Mouse (Mus musculus): ENCODE measurements around the gene Gbp2b. TPM values are rescaled to one million over a fixed set of nuclear protein-coding genes. Genes with fewer than 3 reads are reported as not detected.
"Not testable (repeated sequence)": the region's sequence is repeated elsewhere in the genome, so short reads cannot be mapped to it uniquely, and the experiment has no call there.

Gbp2b gene
- total RNA-seq, 2 experiments from 2014 or later: not detected

DNA sequence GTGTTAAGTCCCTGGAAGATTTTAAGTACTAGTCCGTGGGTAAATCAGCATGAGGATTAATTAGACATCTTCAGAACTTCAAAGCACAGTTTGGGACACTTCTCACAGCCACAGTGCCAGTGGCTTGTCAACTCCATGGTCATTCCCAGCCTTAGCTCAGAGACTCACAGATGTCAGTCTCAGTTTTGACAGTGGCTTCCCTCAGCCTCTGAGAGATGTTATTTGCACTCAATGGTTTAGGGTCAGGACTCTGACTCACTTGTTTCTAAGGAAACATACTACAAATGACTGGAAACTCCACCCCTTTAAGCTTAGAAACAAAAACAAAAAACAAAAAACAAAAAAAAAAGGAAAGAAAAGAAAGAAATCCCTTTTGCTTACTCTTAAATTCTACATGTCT lies 25.0 kb downstream of the Gbp2b start:
- no peak for ATAC-seq (replicated peaks; ENCODE audit: low FRiP score, poor library complexity, severe bottlenecking)

DNA sequence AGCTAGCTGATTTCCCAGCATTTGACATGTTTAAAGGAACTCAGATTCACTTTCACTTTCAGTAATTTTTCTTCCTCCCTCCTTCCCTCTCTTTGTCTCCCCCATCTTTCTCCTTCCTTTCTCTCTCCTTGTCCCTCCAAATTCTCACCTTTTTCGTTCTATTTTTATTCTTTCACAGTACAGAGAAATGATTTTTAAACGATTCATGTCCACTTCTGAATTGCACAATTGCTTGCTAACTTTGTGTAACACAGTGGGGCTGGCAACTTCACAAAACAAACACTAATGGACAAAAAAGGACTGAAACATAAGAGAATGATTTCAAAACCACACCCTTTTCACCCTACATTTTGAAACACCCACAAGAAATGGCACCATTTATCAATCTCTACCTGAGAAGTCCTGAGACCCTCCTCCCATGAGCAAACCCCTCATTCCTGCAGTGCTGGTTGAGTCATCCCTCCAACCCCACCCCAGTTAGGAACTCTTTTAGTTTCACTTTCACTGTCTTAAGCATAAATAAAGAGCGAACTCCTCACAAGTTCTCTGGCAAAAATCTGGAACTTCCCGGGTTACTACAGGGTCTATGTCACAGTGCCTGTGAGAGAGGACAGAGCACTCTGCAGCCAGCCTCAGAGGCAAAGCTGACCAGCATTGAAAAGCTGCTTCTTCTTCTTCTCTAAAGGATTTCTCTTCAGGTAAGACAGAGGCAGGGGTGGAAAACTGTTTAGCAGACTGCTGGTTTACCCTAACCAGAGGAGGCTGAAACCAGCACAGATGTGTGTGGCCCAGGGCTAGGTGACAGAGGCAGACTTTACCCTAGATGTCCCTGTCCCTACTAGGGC lies 25.7 kb downstream of the Gbp2b start, which contains the start of gene Gbp2:
Gbp2 (plus strand) TSS at position 492 of the 845 bp plus-strand sequence.
- ATAC-seq (replicated peaks; ENCODE audit: low FRiP score, poor library complexity, severe bottlenecking): peak; percentile 47

DNA sequence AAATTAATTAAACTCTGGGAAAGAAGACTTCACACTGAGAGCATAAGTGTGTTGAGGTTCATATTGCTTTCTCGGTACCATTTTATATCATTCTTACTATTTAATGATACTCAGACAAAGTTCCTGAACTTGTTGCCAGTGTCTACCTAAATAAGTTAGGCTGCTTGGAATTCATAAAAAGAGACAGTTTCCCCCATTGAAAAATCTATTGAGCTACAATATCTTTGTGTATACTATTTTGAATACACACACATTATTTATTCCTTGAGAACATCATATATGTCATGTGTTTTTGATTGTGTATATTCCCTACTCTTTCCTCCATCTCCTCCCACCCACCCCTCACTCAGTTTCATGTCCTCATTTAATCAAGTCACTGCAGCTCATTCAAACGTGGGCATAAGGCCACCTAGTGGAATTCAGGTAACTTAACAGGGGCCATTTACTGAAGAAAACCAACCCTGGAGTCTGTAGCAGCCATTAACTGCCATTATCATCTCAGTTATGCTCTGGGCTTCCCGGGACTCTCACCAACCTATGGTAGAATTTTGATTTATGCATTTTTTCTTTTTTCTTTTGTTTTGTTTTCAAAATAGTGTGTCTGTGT lies 26.4 kb downstream of the Gbp2b start:
- no peak for ATAC-seq (replicated peaks; ENCODE audit: low FRiP score, poor library complexity, severe bottlenecking)

DNA sequence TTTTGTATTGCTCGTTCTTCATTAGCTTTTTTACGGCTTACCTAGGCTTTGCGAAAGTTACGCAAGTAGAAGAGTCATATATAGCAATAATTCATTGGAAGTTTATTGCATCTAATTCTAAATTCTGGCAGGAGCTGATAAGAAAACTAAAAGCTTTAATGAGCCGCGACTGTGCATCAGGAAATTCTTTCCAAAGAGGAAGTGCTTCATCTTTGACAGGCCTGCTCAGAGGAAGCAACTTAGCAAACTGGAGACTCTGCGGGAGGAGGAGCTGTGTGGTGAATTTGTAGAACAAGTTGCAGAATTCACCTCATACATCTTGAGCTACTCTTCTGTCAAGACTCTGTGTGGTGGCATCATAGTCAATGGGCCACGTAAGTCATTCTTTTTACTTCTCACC lies 35.7 kb downstream of the Gbp2b start:
- no peak for ATAC-seq (replicated peaks; ENCODE audit: low FRiP score, poor library complexity, severe bottlenecking)

DNA sequence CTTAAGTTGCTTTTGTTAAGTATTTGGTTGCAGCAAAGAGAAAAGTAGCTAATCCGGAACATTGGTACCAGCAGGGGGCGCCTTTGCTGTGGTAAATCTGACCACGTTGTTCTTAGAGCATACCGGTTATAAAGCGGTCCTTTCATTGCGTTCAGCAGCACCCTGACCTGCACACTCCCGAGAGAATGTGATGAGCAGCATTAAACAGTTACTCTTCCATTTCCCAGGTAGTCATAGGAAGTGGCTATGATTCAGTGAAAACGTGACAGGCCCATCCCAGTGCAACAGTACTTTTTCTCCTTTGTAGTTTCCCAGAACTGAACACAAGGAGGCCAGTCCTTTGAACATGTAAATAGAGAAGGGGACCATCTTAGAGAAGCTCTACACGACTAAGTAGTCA lies 45.6 kb downstream of the Gbp2b start:
- ATAC-seq (replicated peaks; ENCODE audit: low FRiP score, poor library complexity, severe bottlenecking): 0 out of 2 replicates have a peak, but pooled peaks have one; percentile 34

DNA sequence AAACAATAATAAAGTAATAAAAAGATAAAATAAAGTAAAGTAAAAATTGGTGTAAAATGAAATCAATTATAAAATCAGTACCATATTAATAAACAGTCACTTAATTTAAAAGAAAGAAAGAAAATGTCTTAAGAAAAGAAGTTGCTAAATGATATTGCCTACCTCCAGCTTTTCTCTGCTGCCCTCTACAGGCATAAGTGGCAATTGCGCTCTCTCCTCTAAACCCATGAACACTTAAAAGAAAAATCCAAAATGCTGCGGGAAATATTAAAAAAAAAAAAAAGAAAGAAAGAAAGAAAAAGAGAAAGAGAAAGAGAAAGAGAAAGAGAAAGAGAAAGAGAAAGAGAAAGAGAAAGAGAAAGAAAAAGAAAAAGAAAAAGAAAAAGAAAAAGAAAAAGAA lies 51.3 kb downstream of the Gbp2b start:
- not testable (repeated sequence) for ATAC-seq (replicated peaks; ENCODE audit: low FRiP score, poor library complexity, severe bottlenecking)

DNA sequence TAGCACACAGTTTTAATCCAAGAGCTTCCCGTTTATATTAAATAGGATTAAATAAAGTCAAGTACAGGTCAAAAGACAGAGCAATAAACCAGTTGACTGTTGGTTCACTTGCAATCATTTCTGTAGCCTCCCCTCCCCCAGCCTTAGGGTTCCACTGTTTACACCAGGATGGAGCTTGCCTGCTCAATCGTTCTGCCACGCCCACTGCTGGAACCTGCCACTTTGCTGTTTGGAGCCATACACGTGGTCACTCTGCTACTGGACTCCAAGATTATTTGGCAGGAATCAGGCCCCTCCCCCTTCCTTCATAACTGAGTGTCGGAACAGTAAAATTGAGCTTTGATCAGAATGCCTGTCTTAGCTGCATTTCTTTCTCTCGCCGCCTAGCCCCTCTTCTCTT lies 53.2 kb downstream of the Gbp2b start:
- not testable (repeated sequence) for ATAC-seq (replicated peaks; ENCODE audit: low FRiP score, poor library complexity, severe bottlenecking)

DNA sequence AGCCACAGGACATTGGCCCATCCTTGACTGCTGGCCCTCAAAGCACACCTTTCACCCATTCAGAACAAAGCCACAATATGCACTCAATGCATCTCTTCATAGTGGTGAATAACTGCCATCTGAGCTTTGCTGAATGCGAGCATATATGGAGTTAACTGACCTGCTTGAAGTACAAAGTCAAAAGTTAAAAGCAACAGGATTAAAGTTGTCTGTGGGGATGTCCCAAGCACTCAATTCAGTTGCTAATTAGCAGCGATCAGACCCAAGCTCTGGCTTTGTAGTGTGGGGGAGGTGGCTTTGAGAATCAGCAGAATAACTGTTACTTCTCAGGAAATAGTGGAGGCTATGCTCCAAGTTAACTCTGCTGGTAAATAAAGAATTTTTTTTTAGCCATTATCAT lies 55.6 kb downstream of the Gbp2b start:
- no peak for ATAC-seq (replicated peaks; ENCODE audit: low FRiP score, poor library complexity, severe bottlenecking)

DNA sequence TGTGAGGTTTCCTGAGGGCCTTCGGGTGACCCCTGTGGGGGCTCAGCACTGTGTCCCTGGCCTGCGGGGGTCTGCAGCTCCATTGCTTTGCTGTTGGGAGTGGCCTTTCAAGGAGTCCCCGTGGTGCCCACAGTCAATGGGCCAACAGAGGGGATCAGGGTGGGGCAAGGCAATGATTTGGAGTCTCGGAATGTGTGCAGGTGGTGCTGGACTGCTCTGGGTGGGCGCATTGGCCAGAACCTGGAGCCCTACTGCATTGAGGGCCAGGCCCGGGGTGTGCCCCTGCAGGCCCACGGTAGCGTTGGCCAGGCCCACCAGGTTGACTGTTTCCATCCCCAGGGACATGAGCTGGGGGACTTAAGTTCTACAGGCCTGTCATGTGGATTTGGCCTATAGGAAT lies 70.1 kb downstream of the Gbp2b start:
- no peak for ATAC-seq (replicated peaks; ENCODE audit: low FRiP score, poor library complexity, severe bottlenecking)

Other genes with a start within 250 kb of the Gbp2b start
- 3.6 and 22.6 TPM in 2 replicates for gene Pdlim5, start 199.2 kb upstream of the Gbp2b start, total RNA-seq (2015; ENCODE audit: low replicate concordance)
- gene Pdlim5, start 199.2 kb upstream of the Gbp2b start, total RNA-seq (2017; ENCODE audit: low replicate concordance): 5.5 and 6.5 TPM in 2 replicates
- gene Gbp5, start 100.9 kb upstream of the Gbp2b start, total RNA-seq (2015; ENCODE audit: low replicate concordance): not detected in 2 replicates
- gene Gbp5, start 100.9 kb upstream of the Gbp2b start, total RNA-seq (2017; ENCODE audit: low replicate concordance): 1.1 and 3.5 TPM in 2 replicates
- gene Gbp7, start 64.5 kb upstream of the Gbp2b start, total RNA-seq (2015; ENCODE audit: low replicate concordance): 15.1 and 20.9 TPM in 2 replicates
- gene Gbp7, start 64.5 kb upstream of the Gbp2b start, total RNA-seq (2017; ENCODE audit: low replicate concordance): 16.0 and 22.7 TPM in 2 replicates
- 2.9 and 4.0 TPM in 2 replicates for gene Gbp3, start 34.8 kb upstream of the Gbp2b start, total RNA-seq (2015; ENCODE audit: low replicate concordance)
- gene Gbp3, start 34.8 kb upstream of the Gbp2b start, total RNA-seq (2017; ENCODE audit: low replicate concordance): 1.8 and 10.4 TPM in 2 replicates
- 3.4 and 4.7 TPM in 2 replicates for gene Gbp2, start 25.8 kb downstream of the Gbp2b start, total RNA-seq (2015; ENCODE audit: low replicate concordance)
- 4.8 and 6.0 TPM in 2 replicates for gene Gbp2, start 25.8 kb downstream of the Gbp2b start, total RNA-seq (2017; ENCODE audit: low replicate concordance)
- gene Kyat3, start 106.2 kb downstream of the Gbp2b start, total RNA-seq (2015; ENCODE audit: low replicate concordance): not detected in 2 replicates
- gene Kyat3, start 106.2 kb downstream of the Gbp2b start, total RNA-seq (2017; ENCODE audit: low replicate concordance): not detected in 2 replicates
- 45.0 and 52.4 TPM in 2 replicates for gene Gtf2b, start 170.2 kb downstream of the Gbp2b start, total RNA-seq (2015; ENCODE audit: low replicate concordance)
- 26.4 and 39.9 TPM in 2 replicates for gene Gtf2b, start 170.2 kb downstream of the Gbp2b start, total RNA-seq (2017; ENCODE audit: low replicate concordance)

Measured in erythroid progenitor cell, adult 5-6 weeks (primary cell).